Mouse (Mus musculus) thymus, postnatal 25 days (tissue): ENCODE data around the gene Nxt1.

ENCODE experiments used
- DNase-seq: peaks from one replicate; pipeline ENCODE4 v3.0.0; 2022

Nxt1 gene

DNA sequence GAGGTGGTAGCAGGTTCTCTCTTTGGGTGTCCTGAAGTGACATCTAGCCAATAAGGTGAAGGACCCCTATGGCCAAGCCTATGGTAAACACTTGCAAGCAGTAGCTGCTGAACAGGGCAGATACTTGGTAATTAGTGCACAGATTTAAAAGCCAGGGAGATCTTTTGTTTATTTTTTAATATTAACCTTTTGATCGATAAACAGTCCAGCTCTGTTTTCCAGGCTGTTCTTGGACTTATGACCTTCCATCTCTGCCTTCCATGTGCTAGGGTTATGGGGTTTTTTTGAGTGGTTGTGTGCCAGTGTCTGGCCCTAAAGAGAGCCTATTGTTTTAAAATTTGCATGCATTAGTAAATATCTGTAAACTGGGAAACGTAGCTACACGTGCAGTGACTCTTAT lies 17.9 kb downstream of the Nxt1 start:
- DNase-seq, result no peak

DNA sequence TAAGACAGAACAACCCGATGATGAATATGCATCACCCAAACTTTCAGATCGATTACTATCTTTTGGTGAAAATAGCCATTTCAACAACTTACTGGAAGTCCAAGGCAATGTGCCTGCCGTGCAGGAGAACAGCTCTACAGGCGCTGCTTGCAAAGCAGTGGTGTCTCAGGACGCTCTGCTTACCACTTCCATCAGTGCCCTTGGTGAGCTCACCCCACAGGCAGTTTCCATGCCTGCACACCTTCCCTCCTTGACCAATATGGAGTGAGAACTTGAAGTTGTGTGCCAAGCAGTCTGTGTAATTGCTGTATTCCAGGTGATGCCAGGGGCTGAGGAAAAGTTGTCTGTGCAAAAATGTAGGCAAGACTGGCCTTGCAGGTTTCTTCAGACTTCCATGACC lies 18.4 kb downstream of the Nxt1 start:
- DNase-seq, result no peak

DNA sequence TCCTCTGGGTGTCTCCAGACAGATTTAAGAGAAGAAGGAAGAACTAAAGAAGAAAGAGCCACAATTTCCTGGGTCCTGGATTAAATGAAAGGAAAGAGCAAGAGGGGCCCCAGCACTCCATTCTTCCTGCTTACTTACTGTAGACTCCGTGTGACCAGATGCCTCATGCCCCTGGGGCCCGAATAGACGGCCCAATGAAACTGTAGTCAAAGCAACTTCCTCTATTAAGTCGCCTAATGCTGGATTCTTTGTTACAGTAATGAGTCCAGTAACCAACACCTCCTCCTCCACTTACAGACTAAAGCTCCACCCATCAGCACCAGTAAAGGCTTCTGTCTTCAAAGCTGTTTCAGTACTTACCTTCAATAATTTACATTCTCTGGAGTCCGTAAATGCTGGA lies 26.2 kb downstream of the Nxt1 start:
- no peak for DNase-seq

DNA sequence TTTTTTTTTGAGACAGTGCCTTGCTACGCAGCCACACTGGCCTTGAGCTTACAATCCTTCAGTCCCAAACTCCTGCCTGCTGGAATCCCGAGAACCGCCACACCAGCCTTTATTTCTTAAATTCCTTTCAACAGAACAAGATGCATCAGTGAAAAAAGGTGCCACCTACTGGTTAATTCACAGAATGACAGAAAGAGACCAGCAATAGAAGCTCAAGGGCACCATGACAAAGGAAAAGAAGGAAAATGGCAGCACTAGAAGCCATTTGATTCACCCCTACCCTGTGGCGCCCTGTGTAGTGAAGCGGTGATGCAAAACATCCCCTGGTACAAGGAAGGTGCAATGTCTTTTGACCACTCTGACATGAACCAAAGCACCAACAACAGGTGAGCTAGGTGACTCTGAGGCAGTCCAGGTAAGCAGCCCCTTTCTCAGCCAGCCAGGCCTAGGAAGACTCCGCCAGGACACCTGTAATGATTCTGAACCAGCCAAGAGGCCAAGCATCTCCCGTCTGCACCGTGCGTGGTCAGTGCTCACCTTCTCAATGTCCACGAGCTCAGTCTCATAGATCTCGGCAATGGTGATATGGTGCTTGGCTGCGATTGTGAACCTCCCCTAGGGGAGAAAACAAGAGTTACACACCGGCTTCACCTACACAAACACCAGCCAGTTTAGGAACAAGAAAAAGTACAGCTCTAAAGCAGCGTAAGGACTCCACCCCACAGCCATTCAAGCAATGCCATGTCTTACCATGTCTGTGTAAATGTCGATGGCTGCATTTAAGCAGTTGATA lies 34.2 kb downstream of the Nxt1 start:
- DNase-seq, result no peak

DNA sequence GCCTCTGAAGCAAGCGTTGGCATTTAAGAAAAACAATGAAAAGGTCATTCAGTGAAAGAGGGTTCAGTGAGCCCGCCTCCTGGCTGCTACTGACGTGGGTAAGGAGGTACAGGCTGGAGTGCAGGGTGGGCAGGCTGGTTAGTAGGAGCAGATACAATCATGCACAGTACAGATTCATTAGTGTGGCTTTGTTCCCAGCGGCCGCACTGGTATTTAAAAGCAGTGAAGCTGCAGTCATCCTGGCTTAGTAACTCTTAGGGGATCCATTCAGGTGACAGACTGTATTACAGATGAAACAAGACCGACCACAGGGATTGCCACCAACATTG lies 34.8 kb downstream of the Nxt1 start:
- DNase-seq, result no peak

DNA sequence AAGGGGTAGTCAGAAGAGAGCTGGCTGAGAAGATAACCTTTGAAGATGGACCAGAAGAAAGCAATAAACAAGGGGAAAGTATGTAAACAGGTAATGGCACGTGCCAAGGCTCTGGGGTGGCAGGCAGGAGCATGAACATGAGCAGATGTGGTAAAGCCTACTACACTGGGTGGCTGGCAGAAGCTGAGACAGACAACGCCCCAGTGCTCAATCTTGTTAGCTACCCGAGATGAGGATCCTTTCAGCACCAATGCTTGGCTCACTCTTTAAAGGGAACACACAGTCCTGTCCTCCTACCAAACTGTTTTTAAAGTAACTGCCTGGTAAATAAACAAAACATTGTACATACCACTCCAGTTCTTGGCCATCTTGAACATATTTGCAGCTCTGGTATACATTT lies 39.9 kb downstream of the Nxt1 start:
- DNase-seq, result no peak

DNA sequence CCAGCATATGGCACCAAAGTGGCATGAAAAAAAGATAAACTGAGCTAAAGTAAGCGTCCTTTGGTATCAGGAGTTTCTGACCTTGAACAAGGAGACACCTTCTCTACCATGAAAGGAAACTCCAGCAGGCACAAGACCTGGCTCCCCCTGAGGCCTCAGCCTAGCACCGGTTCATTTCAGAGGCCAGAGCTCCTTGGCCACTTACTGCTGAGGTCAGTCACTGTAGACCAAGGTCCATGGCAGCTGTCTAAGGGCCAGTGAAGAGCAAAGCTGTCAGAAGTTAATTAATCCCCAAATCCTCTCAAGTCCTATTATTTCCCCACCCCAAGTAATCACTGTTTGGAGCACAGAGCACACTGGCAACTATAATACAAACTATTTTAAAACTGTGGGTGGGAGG lies 44.7 kb downstream of the Nxt1 start:
- DNase-seq, result no peak

DNA sequence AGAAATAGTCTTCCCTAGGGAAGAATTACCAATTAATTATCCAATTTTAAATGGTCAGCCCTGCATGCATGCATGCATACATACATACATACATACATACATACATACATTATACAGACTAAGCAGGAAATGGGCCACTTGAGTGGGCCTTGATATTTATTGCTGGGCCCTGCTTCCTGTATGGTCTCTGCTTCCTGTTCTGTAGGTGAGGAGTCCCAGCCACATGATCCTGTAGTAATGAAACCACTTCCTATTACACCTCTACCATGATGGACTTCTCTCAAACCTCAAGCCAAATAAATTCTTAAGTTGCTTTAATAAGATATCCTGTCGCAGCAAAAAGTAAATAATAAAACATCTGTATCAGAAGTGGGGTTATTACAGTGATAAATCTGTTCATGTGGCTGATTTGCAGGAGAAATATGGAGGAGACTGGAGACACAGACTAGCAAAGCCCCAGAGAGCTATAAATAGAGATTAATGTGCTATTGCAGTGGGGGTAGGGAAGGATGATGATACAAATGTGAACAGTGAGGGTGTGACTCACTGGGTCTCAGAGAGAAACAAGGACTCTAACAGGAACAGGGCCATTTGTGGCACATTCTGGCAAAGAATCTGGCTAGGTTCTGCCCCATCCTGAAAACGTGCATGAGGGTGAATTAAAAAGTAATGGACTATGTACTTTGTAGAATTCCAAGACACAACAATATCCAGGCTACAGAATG lies 47.0 kb downstream of the Nxt1 start:
- no peak for DNase-seq
